Mouse (Mus musculus): ENCODE measurements at regions not wholly inside any gene's neighbourhood (a gene's known extent, or its start where the extent isn't known, plus 50 kb on each side); places are given as distances from the start of the nearest gene placed in this dataset.

GRCm38 (mm10) chr10:119293372-119293771 is 53.5 kb upstream of the Cand1 start:
- no peak for TF ChIP-seq CTCF (IDR thresholded peaks at IDR 0.05; ENCODE audit: extremely low read depth, insufficient read length, insufficient replicate concordance, low read depth, low read length)
- no peak for TF ChIP-seq POLR2A (IDR thresholded peaks at IDR 0.05; ENCODE audit: low read depth, low read length)

Data from small intestine, adult 2 months (tissue).